Mouse (Mus musculus) retina, embryonic 14.5 days (tissue): ENCODE measurements around the gene Kif9.

Experiments used
- DNase-seq: peaks from one replicate; pipeline ENCODE4 v3.0.0-alpha.2; 2015; ENCODE audit warnings: low spot score

Gene Kif9

DNA sequence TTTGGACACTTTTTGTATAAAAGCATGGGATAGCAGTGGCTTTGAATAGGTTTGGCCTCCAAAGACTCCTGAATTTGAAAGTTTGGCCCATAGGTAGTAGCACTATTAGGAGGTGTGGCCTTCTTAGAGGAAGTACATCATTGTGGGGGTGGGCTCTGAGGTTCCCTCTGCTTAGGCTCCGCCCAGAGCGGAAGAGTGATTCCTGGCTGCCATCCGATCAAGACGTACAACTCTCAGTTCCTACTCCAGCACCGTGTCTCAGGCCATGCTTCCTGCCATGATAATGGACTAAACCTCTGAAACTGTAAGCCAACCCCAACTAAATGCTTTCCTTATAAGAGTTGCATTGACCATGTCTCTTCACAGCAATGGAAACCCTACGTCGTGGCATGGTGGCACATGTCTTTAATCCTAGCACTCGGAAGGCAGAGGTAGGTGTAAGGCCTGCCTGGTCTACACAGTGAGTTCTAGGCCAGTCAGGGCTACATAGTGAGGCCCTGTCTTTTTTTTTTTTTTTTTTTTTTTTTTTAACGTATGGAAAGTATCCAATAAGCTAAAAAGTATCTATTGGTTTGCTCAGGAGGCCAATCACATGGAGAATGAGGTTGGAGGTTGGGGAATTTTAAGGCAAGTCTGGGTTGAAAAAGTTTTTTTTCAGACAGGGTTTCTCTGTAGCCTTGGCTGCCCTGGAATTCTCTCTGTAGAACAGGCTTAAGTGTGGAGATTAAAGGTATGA is 52.4 kb downstream of the Kif9 start:
- no peak for DNase-seq

DNA sequence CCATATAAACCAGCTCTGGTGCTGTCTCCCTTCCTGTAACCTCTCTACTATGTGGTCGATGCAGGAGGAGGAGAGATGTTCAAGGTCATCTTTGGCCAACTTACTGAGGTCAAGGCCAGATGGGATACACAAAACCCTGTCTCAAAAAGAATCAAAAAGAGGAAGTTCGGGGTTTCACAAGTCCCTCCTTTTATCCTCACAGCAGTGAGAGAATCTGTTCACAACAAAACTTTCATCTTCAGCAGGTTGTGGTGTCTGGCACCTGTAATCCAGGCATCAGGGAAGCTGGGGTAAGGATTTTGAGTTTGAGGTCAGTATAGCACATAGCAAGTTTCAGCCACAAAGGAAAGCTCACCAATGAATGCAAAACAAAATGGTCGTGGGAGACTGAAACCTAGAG is 53.9 kb downstream of the Kif9 start:
- no peak for DNase-seq

DNA sequence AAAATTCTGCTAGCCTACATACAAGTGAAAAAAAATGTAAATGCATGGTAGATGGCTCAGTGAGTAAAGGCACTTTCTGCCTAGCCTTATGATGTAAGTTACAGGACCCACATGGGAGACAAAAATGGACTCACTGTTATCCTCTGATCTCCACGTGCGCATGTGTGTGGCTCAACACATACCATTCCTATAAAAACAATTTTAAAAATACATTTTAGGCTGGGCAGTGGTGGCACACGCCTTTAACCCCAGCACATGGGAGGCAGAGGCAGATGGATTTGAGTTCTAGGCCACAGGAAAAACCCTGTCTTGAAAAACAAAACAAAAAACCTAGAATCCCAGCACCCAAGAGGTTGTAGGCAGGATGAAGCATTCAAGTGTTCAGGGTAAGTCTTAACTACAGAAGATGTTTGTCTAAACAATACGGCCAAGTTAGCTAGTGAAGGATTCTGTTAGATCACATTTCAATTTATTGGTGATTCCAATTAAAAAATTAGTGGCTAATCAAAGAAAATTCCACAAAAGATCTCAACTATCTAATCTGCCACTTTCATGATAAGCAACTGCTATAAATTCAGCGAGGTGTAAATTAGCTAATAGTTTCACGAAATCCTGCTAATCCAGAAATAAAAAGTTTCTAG is 54.5 kb downstream of the Kif9 start:
- DNase-seq = peak; percentile 35

DNA sequence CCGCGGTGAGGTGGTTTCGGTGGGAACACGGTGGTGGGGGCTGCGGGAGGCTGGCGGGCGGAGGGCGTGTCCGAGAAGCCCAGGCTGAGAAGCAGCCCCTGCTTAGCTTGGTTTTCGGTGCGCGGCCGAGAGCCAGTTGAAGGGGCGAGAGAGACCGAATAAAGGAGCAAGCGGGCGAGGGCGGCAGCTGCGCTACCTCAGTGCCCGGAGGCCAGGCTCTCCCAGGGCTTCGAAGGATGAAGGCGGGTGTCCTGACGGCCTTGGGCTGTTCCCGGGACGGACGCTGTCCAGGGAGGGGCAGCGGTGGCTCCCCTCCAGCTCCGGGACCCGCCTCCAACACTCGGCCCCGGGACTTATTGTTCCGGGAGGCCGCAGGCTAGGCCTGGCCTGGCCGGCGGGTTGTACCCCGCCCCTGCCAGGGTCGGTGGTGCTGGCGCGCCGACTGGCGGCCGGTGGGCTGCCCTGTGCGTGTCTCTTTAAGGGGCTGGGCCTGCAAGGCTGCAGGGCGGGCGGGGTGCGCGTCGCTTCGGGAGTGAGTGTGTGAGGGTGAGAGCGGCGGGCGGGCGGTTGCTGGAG is 55.2 kb downstream of the Kif9 start:
- DNase-seq = peak; percentile 96

DNA sequence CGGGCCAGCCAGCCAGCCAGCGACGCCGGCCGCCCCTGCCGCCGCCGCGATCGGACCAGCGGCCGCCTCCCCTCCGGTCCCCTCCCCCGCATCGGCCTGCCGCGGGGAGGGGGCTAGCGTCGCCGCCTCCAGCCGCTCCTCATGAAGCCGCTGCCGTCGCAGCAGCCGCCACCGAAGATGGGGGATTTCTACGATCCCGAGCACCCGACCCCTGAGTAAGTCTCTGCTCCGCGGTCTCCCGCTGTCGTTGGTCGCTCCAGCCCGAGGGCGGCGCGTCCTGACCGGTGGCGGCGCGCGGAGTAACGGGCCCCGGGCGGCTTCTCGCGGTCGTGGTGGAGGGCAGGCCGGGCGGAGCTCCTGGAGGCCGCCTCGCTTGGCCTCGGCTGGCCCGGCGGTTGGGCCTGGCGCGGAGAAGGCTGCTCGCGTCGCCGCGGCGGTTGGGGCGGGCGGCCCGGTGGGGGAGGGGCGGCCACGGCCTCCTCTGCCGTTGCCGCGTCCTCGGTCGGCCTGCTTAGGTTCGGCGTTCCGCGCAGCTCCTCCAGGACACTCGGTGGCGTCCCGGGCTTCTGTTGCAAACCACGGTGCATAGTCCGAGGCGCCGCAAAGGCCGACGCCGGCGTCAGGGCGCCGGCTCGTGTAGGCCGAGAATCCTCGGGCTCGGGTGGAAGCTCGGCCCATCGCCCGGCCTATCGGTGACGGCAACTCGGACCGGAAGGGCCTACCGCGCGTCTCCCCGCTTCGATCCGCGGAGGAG is 56.0 kb downstream of the Kif9 start, which contains the start of gene Setd2:
Setd2 (plus strand) TSS at position 60 of the 754 bp plus-strand sequence.
- DNase-seq = peak; percentile 65

DNA sequence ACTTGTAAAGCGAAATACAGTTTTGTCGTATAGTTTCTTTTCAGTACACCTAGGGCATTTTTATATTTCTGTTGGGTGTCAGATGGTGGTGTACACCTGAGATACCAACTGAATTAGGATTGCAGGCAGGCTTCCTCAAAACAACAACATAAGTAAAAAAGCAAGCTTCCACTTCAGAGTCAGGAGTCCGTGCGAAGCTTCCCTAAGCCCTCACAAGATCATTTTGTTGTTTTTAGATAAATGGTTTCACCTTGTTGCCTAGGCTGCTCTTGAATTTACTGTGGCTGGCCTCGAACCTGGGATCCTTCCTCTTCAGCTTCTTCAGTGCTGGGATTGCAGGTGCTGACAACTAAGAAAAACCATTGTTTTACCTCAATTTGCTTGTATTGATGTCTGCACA is 56.9 kb downstream of the Kif9 start:
- no peak for DNase-seq

DNA sequence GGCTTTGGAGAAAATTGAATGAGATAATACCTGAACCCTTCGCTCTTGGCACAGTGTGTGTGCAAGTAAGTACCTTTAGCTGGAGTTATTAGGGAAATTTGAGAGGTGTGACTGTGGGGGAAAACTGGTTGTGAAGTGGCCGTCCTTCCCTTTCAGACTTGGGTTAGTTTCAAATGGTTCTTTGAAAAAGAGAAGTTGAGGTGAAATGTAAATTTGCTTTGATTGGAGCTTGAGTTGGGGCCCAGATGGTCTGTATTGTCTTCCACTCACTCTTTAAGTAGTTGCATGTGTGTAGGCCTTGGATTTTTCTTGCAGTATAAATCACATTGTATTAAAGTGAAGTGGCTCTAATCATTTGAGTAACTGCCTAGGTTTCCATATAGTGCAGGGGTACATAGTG is 58.4 kb downstream of the Kif9 start:
- DNase-seq = no peak

DNA sequence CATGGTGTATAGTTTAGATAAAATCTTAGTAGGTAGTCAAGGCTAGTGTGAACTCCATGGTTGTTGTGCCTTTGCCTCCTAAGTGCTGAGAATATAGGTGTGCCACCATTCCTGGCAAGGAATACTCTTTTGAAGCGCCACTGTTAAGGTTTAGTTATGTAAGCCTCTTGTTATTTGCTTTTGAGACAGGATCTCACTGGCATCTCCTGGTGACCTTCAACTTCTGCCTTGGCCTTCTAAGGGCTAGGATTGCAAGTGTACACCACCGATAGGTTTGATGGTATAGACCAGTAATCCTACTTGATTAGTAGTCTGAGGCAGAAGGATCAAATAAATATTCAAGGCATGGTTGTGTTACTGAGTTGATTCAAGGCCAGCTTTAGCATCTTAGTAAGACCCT is 59.9 kb downstream of the Kif9 start:
- DNase-seq = no peak

DNA sequence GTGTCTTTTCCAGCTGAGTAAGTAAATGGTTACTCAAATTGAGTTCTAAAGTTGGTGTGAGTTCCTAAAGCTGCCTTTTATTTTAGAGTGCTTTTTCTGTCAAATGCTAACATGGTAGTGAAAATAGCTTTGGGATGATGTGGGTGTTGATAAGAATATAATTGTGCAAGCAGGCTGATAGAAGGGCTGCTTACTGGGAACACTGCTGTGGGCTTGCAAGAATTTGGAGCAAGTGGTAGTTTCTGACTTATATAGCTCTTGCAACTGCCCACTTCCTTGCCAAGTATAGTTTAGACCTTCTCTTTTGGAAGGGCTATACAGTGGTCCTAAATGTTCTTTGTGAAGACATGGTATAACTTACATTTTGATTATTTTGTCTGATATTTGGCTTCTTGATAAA is 61.8 kb downstream of the Kif9 start:
- DNase-seq = no peak

DNA sequence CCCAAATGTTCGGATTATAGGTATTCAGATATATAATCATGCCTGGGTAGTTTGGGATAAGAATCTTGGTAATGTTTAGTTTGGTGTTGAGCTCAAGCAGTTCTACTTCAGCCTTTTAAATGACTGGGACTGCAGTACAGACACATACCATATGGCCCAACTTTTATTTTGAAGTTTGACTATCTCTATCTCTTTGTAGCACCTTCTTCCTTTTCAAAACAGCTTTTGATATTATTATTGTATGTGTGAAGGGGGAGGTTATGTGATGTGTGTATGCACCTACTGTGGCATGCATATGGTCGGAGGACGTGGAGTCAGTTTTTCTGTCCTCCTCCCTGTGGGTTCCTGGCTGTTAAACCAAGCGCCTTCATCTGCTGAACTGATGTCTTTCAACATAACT is 65.2 kb downstream of the Kif9 start:
- DNase-seq = no peak

DNA sequence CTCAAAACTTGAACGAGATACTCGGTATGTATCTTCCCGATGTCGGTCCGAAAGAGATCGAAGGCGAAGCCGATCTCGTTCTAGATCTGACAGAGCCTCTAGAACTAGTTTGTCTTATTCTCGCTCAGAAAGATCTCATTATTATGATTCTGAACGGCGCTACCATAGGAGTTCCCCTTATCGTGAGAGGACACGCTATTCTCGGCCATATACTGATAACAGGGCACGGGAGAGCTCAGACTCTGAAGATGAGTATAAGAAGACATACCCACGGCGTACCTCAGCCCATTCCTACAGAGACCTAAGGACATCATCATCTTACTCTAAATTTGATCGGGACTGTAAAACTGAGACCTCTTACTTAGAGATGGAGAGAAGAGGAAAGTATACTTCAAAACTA is 71.5 kb downstream of the Kif9 start:
- DNase-seq = no peak

DNA sequence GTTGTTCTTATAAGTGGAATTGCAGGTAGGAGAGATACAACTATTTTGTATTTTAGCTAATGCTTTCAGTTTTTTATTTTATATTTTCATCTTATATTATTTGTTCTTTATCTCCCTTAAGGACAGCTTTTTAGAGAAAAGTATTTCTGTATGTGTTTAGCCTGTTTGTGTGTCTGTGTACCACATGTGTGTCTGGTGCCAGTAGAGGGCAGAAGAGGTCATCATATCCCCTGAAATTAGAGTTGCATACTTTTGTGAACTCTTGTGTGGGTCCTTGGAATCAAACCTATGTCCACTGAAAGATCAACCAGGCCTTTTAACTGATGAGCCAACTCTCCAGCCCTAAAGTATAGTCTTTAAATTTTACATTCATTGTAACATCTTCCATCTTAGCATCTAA is 91.6 kb downstream of the Kif9 start:
- DNase-seq = peak; percentile 5
